Mouse (Mus musculus) cerebellum, postnatal 36 days (tissue): ENCODE measurements around the gene Pdap1.
"Not testable (repeated sequence)": the region's sequence is repeated elsewhere in the genome, so short reads cannot be mapped to it uniquely, and the experiment has no call there.

Experiments
- DNase-seq, 2 experiments: peaks; one replicate each; pipeline ENCODE4 v3.0.0; 2021 to 2022; ENCODE audit warnings: mixed read lengths in 2 of 2

The Pdap1 gene

GRCm38 (mm10) chr5:145139571-145140519 is at the start of gene Pdap1, which contains the start of gene Bud31:
Gene Pdap1, minus strand, starts transcription at chr5:145140238.
Gene Bud31, plus strand, starts transcription at chr5:145140362.
- peak; percentile 94 to 98 for DNase-seq

- DNase-seq = no peak
Observed at GRCm38 (mm10) chr5:145189416-145189815, 49.4 kb upstream of the Pdap1 start.

GRCm38 (mm10) chr5:145185244-145185643 is 45.2 kb upstream of the Pdap1 start:
- DNase-seq = no peak

GRCm38 (mm10) chr5:145178461-145178980 is 38.5 kb upstream of the Pdap1 start:
- DNase-seq = no peak

GRCm38 (mm10) chr5:145167306-145167661 is 27.2 kb upstream of the Pdap1 start:
- no peak for DNase-seq

- DNase-seq = peak; percentile 99 to 100
Observed at GRCm38 (mm10) chr5:145166536-145167305, 26.7 kb upstream of the Pdap1 start, which contains the start of the genes Ptcd1 and Cpsf4. Gene Ptcd1, minus strand, starts transcription at chr5:145167108. Gene Cpsf4, plus strand, starts transcription at chr5:145167213.

GRCm38 (mm10) chr5:145165184-145165583 is 25.1 kb upstream of the Pdap1 start:
- DNase-seq = no peak

- no peak for DNase-seq
Observed at GRCm38 (mm10) chr5:145164710-145165109, 24.7 kb upstream of the Pdap1 start.

GRCm38 (mm10) chr5:145161361-145161760 is 21.3 kb upstream of the Pdap1 start:
- no peak for DNase-seq

GRCm38 (mm10) chr5:145152690-145153089 is 12.7 kb upstream of the Pdap1 start:
- no peak for DNase-seq

GRCm38 (mm10) chr5:145149294-145149693 is 9.3 kb upstream of the Pdap1 start:
- no peak for DNase-seq

- DNase-seq = no peak
Observed at GRCm38 (mm10) chr5:145147748-145148147, 7.7 kb upstream of the Pdap1 start.

GRCm38 (mm10) chr5:145140611-145141010 is 573 bp upstream of the Pdap1 start:
- DNase-seq = no peak

GRCm38 (mm10) chr5:145138836-145139235 is 1.2 kb downstream of the Pdap1 start:
- no peak for DNase-seq

- DNase-seq = not testable (repeated sequence)
Observed at GRCm38 (mm10) chr5:145133275-145133674, 6.8 kb downstream of the Pdap1 start.

GRCm38 (mm10) chr5:145130995-145131394 is 9.0 kb downstream of the Pdap1 start:
- no peak for DNase-seq

GRCm38 (mm10) chr5:145130191-145130590 is 9.8 kb downstream of the Pdap1 start:
- no peak for DNase-seq

GRCm38 (mm10) chr5:145129773-145130172 is 10.3 kb downstream of the Pdap1 start:
- not testable (repeated sequence) for DNase-seq

- no peak for DNase-seq
Observed at GRCm38 (mm10) chr5:145129124-145129523, 10.9 kb downstream of the Pdap1 start.

GRCm38 (mm10) chr5:145126580-145126979 is 13.5 kb downstream of the Pdap1 start:
- no peak for DNase-seq

GRCm38 (mm10) chr5:145123396-145123795 is 16.6 kb downstream of the Pdap1 start:
- no peak for DNase-seq

- no peak for DNase-seq
Observed at GRCm38 (mm10) chr5:145120921-145121320, 19.1 kb downstream of the Pdap1 start.

- no peak for DNase-seq
Observed at GRCm38 (mm10) chr5:145119385-145119784, 20.7 kb downstream of the Pdap1 start.
